Mouse (Mus musculus): Measurements from ENCODE around the gene Rasgef1b.

Rasgef1b gene

GRCm38 (mm10) chr5:99602244-99603023 lies 126.4 kb downstream of the Rasgef1b start:
- no peak for DNase-seq (ENCODE audit: low read depth)

- DNase-seq (ENCODE audit: low read depth), result no peak
Observed at GRCm38 (mm10) chr5:99599376-99599775, 129.5 kb downstream of the Rasgef1b start.

GRCm38 (mm10) chr5:99598470-99599110 lies 130.3 kb downstream of the Rasgef1b start:
- no peak for DNase-seq (ENCODE audit: low read depth)

GRCm38 (mm10) chr5:99597701-99598100 lies 131.2 kb downstream of the Rasgef1b start:
- DNase-seq (ENCODE audit: low read depth), result no peak

GRCm38 (mm10) chr5:99591348-99591747 lies 137.5 kb downstream of the Rasgef1b start:
- DNase-seq (ENCODE audit: low read depth), result no peak

- DNase-seq (ENCODE audit: low read depth), result no peak
Observed at GRCm38 (mm10) chr5:99590539-99590938, 138.3 kb downstream of the Rasgef1b start.

GRCm38 (mm10) chr5:99587994-99588393 lies 140.9 kb downstream of the Rasgef1b start:
- no peak for DNase-seq (ENCODE audit: low read depth)

GRCm38 (mm10) chr5:99587589-99587988 lies 141.3 kb downstream of the Rasgef1b start:
- DNase-seq (ENCODE audit: low read depth), result no peak

GRCm38 (mm10) chr5:99586287-99586686 lies 142.6 kb downstream of the Rasgef1b start:
- no peak for DNase-seq (ENCODE audit: low read depth)

- DNase-seq (ENCODE audit: low read depth), result no peak
Observed at GRCm38 (mm10) chr5:99585166-99585898, 143.5 kb downstream of the Rasgef1b start.

GRCm38 (mm10) chr5:99584266-99584665 lies 144.6 kb downstream of the Rasgef1b start:
- no peak for DNase-seq (ENCODE audit: low read depth)

- no peak for DNase-seq (ENCODE audit: low read depth)
Observed at GRCm38 (mm10) chr5:99582055-99582454, 146.8 kb downstream of the Rasgef1b start.

- DNase-seq (ENCODE audit: low read depth), result peak; percentile 21
Observed at GRCm38 (mm10) chr5:99578692-99579091, 150.2 kb downstream of the Rasgef1b start.

GRCm38 (mm10) chr5:99575897-99576296 lies 153.0 kb downstream of the Rasgef1b start:
- DNase-seq (ENCODE audit: low read depth), result no peak

- no peak for DNase-seq (ENCODE audit: low read depth)
Observed at GRCm38 (mm10) chr5:99564501-99565323, 164.2 kb downstream of the Rasgef1b start.

- no peak for DNase-seq (ENCODE audit: low read depth)
Observed at GRCm38 (mm10) chr5:99562096-99562495, 166.8 kb downstream of the Rasgef1b start.

GRCm38 (mm10) chr5:99559814-99560213 lies 169.1 kb downstream of the Rasgef1b start:
- no peak for DNase-seq (ENCODE audit: low read depth)

- no peak for DNase-seq (ENCODE audit: low read depth)
Observed at GRCm38 (mm10) chr5:99558231-99558630, 170.6 kb downstream of the Rasgef1b start.

- DNase-seq (ENCODE audit: low read depth), result no peak
Observed at GRCm38 (mm10) chr5:99552645-99553044, 176.2 kb downstream of the Rasgef1b start.

- DNase-seq (ENCODE audit: low read depth), result no peak
Observed at GRCm38 (mm10) chr5:99544664-99545494, 184.0 kb downstream of the Rasgef1b start.
